Mouse (Mus musculus) neural tube, embryonic 11.5 days (tissue): Measurements from ENCODE around the gene Masp2. TPM values are rescaled to one million over a fixed set of nuclear protein-coding genes. Genes with fewer than 3 reads are reported as not detected.

ENCODE experiments used
- ATAC-seq: fragments of 200-750 bp; cut with Nextera tagmentation; 2 replicates; pipeline ENCODE4 v1.8.0; 2017; ENCODE audit warnings: moderate number of reproducible peaks, mild to moderate bottlenecking, moderate TSS enrichment, moderate library complexity; ENCODE audit not compliant: insufficient read depth, low FRiP score, low TSS enrichment
- DNase-seq: peaks from one replicate; pipeline ENCODE4 v3.0.0-alpha.2; 2015; ENCODE audit warnings: low spot score
- H3K27ac ChIP-seq: fragments of 300-500 bp; sonication (generic); 2 replicates; pipeline ENCODE4 v1.5.1; 2014; ENCODE audit warnings: low read depth, mild to moderate bottlenecking, low read length
- H3K27me3 ChIP-seq: fragments of 300-500 bp; sonication (generic); 2 replicates; pipeline ENCODE4 v1.6.1; 2014; ENCODE audit warnings: mild to moderate bottlenecking, low read length, mixed read lengths; ENCODE audit not compliant: control insufficient read depth, insufficient read depth
- H3K36me3 ChIP-seq: fragments of 300-500 bp; sonication (generic); 2 replicates; pipeline ENCODE4 v1.6.1; 2014; ENCODE audit warnings: mild to moderate bottlenecking, low read length, moderate library complexity, mixed read lengths; ENCODE audit not compliant: control insufficient read depth, insufficient read depth
- H3K4me1 ChIP-seq: fragments of 300-500 bp; sonication (generic); 2 replicates; pipeline ENCODE4 v1.6.1; 2014; ENCODE audit warnings: low read length, mixed read lengths; ENCODE audit not compliant: control insufficient read depth, insufficient read depth
- H3K4me2 ChIP-seq: fragments of 300-500 bp; sonication (generic); 2 replicates; pipeline ENCODE4 v1.6.1; 2014; ENCODE audit warnings: low read depth, mild to moderate bottlenecking, moderate library complexity
- H3K4me3 ChIP-seq: fragments of 300-500 bp; sonication (generic); 2 replicates; pipeline ENCODE4 v1.5.1; 2014; ENCODE audit warnings: low read depth, low read length
- H3K9ac ChIP-seq: fragments of 300-500 bp; sonication (generic); 2 replicates; pipeline ENCODE4 v1.6.1; 2014; ENCODE audit warnings: mild to moderate bottlenecking, low read length
- H3K9me3 ChIP-seq: fragments of 300-500 bp; sonication (generic); 2 replicates; pipeline ENCODE4 v1.6.1; 2016; ENCODE audit warnings: low read length; ENCODE audit not compliant: control insufficient read depth
- WGBS: fragments of 180-500 bp; shearing (Covaris S2); extraction: QIAGEN DNeasy Blood & Tissue Kit; methylation state at CpG from one replicate; pipeline ENCODE4 v1.1.7; 2014; 5-methylcytosine and 5-hydroxymethylcytosine counted together
- polyA plus RNA-seq: library from polyadenylated mRNA; unstranded; fragments of >200 nt; fragmentation: Nextera tagmentation; extraction: Ambion mirVana; gene quantifications from 2 replicates; pipeline ENCODE4 v1.2.1, GENCODE M21; 2014

The Masp2 gene
- polyA plus RNA-seq, 1 experiment from 2014 or later: 0.17 TPM

DNA sequence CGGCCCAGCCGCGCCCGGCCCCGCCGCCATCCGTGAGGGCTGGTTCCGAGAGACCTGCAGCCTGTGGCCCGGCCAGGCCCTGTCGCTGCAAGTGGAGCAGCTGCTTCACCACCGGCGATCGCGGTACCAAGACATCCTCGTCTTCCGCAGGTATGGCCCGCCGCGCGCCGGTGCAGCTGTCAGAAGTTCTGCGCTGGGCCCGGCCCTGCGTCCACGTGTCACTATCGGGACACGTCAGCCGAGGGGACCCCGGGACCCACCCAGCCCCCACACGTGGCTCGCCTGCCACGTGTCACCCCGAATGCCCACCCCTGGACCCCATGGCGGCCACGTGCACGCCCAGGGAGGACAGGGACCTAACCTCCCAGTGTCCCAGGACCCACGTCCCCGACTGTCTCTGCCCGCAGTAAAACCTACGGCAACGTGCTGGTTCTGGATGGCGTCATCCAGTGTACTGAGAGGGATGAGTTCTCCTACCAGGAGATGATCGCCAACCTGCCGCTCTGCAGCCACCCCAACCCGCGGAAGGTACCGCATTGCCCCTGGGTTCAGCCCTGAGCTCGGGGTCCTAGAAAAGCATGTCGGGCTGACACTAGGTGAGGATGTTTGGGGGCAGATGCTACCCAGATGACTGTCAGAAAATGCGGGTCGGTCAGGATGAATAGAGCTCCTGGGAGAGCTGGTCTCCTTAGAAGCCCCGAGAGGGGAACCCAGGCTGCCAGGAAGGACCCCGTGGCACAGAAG is 10.5 kb upstream of the Masp2 start:
- peak; percentile 57 for ATAC-seq
- peak overlapping the region; percentile 92 for H3K4me3 ChIP-seq
- peaks cover 9% of the 10 kb centered on the region for H3K4me1 ChIP-seq
- H3K36me3 ChIP-seq: peaks cover 15% of the 10 kb centered on the region
- under 1% methylated on average over 53 of the region's 53 CpGs for WGBS
- DNase-seq: peak; percentile 44
- no peak overlapping the region for H3K27ac ChIP-seq
- no peaks in the 10 kb centered on the region for H3K9me3 ChIP-seq
- H3K4me2 ChIP-seq: peak overlapping the region; percentile 90
- peak overlapping the region; percentile 73 for H3K9ac ChIP-seq
- H3K27me3 ChIP-seq: no peaks in the 10 kb centered on the region

DNA sequence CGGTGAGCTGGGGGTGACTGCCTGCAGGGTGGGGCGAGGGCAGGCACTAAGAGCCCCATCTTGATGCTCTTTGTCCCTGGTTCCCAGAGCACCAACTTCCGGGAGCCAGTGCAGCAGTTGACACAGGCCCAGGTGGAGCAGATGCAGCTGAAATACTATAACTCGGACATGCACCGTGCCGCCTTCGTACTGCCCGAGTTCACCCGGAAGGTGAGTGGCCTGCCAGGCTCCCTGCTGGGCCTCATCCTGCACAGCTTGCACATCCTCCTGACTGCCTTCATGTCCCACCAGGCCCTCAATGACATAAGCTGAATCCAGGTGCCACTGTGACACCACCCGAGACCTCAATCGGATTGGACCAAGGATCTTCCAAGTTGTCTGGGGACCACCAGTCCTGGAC is 8.4 kb upstream of the Masp2 start:
- no peak for DNase-seq
- H3K9me3 ChIP-seq: no peaks in the 10 kb centered on the region
- H3K9ac ChIP-seq: no peak overlapping the region
- H3K27me3 ChIP-seq: no peaks in the 10 kb centered on the region
- no peak for ATAC-seq
- H3K36me3 ChIP-seq: peaks cover 15% of the 10 kb centered on the region
- 95% methylated on average over 11 of the region's 11 CpGs for WGBS
- H3K4me2 ChIP-seq: no peak overlapping the region
- no peak overlapping the region for H3K4me3 ChIP-seq
- H3K27ac ChIP-seq: no peak overlapping the region
- peaks cover 9% of the 10 kb centered on the region for H3K4me1 ChIP-seq

DNA sequence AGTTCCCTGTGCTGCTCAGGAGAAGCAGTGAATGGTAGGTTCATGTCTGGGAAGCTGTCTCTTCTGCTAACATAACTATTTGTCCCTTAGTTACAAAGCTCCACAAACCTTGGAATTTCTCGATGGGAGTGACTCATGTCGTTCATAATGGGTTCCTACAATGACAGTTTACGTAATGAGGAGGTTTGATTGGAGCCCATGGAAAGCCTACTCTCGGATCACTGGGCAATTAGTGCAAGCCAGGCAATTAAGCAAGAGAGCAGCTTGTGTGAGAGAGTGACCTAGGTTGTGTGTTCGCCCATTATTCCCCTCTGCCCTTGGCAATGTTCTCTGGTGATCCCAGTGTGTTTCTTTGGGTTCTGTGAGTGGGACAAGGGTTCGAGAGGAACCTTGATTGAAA is 6.4 kb upstream of the Masp2 start:
- Histone ChIP-seq H3K9me3 (no peaks in the 10 kb centered on the region), H3K27me3 (no peaks in the 10 kb centered on the region), H3K27ac (no peak overlapping the region), H3K4me3 (no peak overlapping the region), H3K9ac (no peak overlapping the region), H3K4me2 (no peak overlapping the region), H3K4me1 (peaks cover 9% of the 10 kb centered on the region), H3K36me3 (peaks cover 15% of the 10 kb centered on the region)
- DNase-seq (no peak), ATAC-seq (no peak)
- WGBS: 90% methylated on average over 6 of the region's 6 CpGs

- H3K9ac ChIP-seq: no peak overlapping the region
- H3K4me2 ChIP-seq: no peak overlapping the region
- H3K27me3 ChIP-seq: no peaks in the 10 kb centered on the region
- peaks cover 9% of the 10 kb centered on the region for H3K4me1 ChIP-seq
- peaks cover 15% of the 10 kb centered on the region for H3K36me3 ChIP-seq
- 99% methylated on average over 3 of the region's 3 CpGs for WGBS
- H3K4me3 ChIP-seq: no peak overlapping the region
- H3K27ac ChIP-seq: no peak overlapping the region
- no peaks in the 10 kb centered on the region for H3K9me3 ChIP-seq
- no peak for DNase-seq
- ATAC-seq: no peak
Measured at GRCm38 (mm10) chr4:148596731-148597130, 5.6 kb upstream of the Masp2 start.

DNA sequence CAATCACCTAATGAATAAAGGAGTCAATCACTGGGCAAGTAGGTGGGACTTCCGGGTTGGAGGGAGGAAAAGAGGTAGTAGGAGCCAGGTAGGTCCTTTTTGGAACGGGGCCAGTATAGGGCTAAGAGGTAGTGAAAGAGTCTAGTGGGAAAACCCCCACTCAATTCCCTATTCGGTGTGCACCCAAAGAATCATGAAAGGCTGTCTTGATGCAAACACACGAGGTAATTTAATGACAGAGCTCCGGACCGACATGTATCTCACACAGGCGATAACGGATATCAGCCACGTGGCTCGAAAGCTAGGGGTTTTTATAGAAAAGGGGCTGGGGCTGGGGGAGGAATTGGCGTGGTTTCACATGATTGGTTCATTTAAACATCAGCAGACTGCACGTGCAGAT is 3.5 kb upstream of the Masp2 start:
- H3K27me3 ChIP-seq: no peaks in the 10 kb centered on the region
- DNase-seq (no peak), ATAC-seq (no peak)
- no peak overlapping the region for H3K4me3 ChIP-seq
- H3K4me2 ChIP-seq: no peak overlapping the region
- H3K9me3 ChIP-seq: no peaks in the 10 kb centered on the region
- WGBS: 95% methylated on average over 12 of the region's 12 CpGs
- H3K36me3 ChIP-seq: peaks cover 15% of the 10 kb centered on the region
- no peak overlapping the region for H3K27ac ChIP-seq
- no peak overlapping the region for H3K9ac ChIP-seq
- H3K4me1 ChIP-seq: no peaks in the 10 kb centered on the region

- Histone ChIP-seq H3K9me3 (no peaks in the 10 kb centered on the region), H3K9ac (no peak overlapping the region), H3K27ac (no peak overlapping the region), H3K4me2 (no peak overlapping the region), H3K4me3 (no peak overlapping the region), H3K36me3 (peaks cover 1% of the 10 kb centered on the region; the same call in 1 of the 2 replicates), H3K4me1 (no peaks in the 10 kb centered on the region), H3K27me3 (no peaks in the 10 kb centered on the region)
- WGBS: 87% methylated on average over 4 of the region's 4 CpGs
- DNase-seq (no peak), ATAC-seq (no peak)
Measured at GRCm38 (mm10) chr4:148600316-148600715, 2.0 kb upstream of the Masp2 start.

- no peak overlapping the region for H3K9ac ChIP-seq
- ATAC-seq (no peak), DNase-seq (no peak)
- H3K9me3 ChIP-seq: no peaks in the 10 kb centered on the region
- H3K4me1 ChIP-seq: no peaks in the 10 kb centered on the region
- no peak overlapping the region for H3K27ac ChIP-seq
- 88% methylated on average over 4 of the region's 4 CpGs for WGBS
- no peak overlapping the region for H3K4me2 ChIP-seq
- no peak overlapping the region for H3K4me3 ChIP-seq
- no peaks in the 10 kb centered on the region for H3K27me3 ChIP-seq
- H3K36me3 ChIP-seq: no peaks in the 10 kb centered on the region
Measured at GRCm38 (mm10) chr4:148601871-148602270, 483 bp upstream of the Masp2 start.

DNA sequence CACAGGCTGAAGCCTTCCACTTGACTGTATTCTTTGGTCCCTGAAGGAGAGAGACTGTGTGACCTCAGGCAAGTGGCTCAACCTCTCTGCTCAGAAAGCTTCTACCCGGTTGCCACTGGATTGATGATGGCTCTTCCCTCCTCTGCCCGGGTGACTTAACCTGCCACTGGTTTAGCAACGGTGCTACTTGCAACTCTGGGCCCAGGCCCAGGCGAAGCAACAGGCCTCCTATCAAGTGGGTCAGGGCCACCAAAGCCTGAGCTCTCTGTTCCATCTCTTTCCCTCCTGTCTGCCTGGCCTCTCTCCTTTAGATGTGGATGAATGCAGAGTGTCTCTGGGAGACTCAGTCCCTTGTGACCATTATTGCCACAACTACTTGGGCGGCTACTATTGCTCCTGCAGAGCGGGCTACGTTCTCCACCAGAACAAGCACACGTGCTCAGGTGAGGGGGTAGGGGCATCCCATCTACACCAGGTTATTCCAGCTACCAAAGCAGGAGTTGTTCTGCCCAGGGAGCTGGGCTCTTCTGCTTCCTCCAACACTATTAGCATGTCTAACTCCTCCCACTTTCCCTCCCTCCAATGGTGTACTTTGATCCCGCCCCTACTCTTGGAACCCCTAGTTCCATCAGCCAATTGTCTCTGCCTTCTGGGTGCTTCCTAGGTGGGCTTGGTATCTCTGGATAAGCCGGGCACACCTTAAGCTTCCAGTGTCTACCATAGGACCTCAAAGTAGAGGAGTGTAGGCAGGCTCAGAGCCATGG is 1.2 kb downstream of the Masp2 start:
- Histone ChIP-seq H3K27me3 (no peaks in the 10 kb centered on the region), H3K27ac (no peak overlapping the region), H3K9ac (no peak overlapping the region), H3K4me1 (no peaks in the 10 kb centered on the region), H3K4me2 (no peak overlapping the region), H3K9me3 (no peaks in the 10 kb centered on the region), H3K4me3 (no peak overlapping the region), H3K36me3 (no peaks in the 10 kb centered on the region)
- ATAC-seq (no peak), DNase-seq (no peak)
- 69% methylated on average over 10 of the region's 10 CpGs for WGBS

DNA sequence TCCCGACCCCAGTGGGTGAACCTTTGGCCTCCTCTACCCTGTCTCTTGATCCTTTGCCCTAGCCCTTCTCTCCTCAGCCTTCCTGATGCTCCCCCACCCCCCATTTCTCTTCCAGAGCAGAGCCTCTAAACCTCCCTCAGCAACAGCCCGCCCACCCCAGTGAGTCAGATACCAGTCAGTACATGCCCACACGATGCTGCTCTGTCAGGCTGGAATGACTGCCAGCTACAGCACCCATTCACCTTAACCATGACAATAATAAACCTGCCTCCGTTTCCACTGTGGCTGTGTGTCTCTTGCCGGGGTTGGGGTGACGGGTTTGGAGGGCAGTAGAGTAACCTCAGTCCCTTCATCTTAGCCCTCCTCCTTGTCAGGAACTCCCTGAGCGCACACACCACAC is 1.8 kb downstream of the Masp2 start:
- no peak for ATAC-seq
- H3K4me1 ChIP-seq: no peaks in the 10 kb centered on the region
- WGBS: 80% methylated on average over 7 of the region's 7 CpGs

More for the DNA sequence above, 1.8 kb downstream of the Masp2 start:
- no peak overlapping the region for H3K27ac ChIP-seq
- H3K9me3 ChIP-seq: no peaks in the 10 kb centered on the region
- H3K4me2 ChIP-seq: no peak overlapping the region
- no peak for DNase-seq
- no peaks in the 10 kb centered on the region for H3K36me3 ChIP-seq
- no peaks in the 10 kb centered on the region for H3K27me3 ChIP-seq
- H3K4me3 ChIP-seq: no peak overlapping the region
- H3K9ac ChIP-seq: no peak overlapping the region
